Mouse (Mus musculus): ENCODE measurements at regions not wholly inside any gene's neighbourhood (a gene's known extent, or its start where the extent isn't known, plus 50 kb on each side); places are given as distances from the start of the nearest gene placed in this dataset.
"Not testable (repeated sequence)": the region's sequence is repeated elsewhere in the genome, so short reads cannot be mapped to it uniquely, and the experiment has no call there.

DNA sequence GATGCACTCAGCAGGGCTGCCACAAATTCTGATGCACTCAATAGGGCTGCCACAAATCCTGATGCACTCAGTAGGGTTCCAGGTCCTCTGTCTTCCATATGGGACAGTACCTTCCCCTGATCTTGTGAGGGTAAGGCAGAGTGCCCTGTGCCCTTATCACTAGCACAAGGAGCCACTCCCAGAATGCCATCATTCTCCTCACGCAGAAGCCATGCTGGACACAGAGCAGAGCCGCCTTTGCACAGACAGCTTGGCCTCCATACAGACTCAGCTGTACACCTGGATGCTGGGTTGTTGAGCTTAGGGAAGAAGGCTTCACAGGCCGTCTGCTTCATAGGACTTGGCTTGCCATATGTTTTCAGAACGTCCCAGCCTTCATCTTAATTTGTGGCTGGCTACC, 151.3 kb upstream of the A430005L14Rik start:
- no peak for DNase-seq
- intact Hi-C loops (cut with DNase I), result no loop called here

DNA sequence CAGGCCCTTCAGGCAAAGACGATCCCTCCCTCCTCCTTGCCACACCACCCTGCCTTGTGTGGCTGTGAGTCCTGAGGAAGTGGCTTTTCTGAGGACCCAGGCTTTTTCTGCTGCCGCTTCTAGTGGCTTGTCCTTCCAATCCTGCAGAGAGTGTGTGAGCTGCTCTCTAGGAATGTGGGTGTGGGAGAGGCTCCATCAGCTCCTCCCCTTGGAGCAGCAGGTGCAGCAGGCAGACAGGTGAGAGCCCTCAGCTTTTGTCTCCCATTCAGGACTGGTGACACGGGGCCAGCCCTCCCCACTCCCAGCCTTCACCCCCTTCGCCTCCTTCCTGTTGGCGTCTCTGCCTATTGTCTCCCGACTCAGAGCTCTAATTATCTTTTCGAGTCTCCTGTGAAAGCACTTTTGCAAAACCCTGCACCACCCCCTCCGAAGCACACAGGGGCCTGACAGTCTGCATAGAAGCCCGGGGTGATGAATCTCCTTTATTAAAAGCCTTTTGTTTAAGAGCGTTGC, 150.8 kb upstream of the A430005L14Rik start:
- DNase-seq, result no peak
- intact Hi-C loops (cut with DNase I), result no loop called here

- no peak for DNase-seq
- intact Hi-C loops (cut with DNase I), result no loop called here
These were observed 150.1 kb upstream of the A430005L14Rik start for GRCm38 (mm10) chr4:153806820-153807436.

DNA sequence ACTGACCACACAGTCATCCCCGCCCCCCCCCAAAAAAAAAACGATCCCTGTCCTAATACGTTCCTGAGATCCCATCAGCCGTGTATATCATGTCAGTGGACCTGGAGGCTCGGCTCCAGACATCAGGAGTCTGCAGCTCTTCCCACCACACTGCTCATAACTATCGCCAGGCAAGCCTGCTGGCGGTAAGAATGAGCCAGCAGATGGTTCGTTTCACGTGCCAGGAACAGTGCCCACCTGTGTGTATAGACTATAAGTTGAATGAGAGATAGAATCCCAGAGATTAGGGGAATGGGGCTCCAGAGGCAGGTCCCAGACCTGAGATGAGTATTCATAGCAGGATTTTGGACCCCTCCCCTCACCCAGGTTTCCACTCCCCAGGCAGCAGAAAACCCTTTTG, 144.2 kb upstream of the A430005L14Rik start:
- DNase-seq, result no peak
- intact Hi-C loops (cut with DNase I), result no loop called here

DNA sequence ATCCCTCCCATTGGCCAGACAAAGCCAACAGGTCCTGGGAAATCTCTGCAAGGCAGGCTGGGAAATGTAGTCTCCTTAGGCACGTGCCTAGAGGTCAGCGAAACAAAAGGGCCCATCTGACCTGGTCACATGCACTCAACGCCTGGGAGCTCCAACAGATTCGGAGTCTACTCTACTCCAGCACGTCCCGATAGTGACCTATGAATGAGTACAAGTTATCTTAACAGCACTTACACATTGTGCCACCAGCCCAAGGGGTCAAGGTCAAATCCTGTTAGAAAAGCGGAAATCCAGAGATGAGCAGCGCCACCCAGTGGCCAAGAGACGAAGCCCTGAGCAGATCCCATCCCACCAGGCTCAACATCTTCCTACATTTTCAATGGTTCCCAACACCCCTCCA, 129.1 kb upstream of the A430005L14Rik start:
- no peak for DNase-seq
- intact Hi-C loops (cut with DNase I), result no loop called here

DNA sequence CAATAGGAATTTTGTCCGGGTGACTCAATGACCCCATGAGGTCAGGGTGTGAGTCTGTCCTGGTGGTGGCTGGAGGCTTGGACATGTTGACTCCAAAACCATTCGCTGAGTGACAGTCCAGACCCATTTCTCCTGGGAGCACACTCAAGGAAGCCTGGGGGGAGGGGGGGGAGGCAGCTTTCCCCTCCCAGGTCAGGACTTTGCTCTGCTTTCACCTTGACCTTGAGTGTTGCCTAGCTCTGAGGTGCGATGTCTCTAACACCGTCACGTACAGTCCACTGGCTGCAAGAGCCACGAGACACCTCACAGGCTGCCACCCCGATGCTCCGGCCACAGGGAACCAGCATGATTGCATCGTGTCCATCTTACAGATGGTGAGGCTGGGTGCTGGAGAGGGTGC, 127.3 kb upstream of the A430005L14Rik start:
- DNase-seq, result no peak
- intact Hi-C loops (cut with DNase I), result no loop called here

GRCm38 (mm10) chr4:153830491-153830890, 126.5 kb upstream of the A430005L14Rik start:
- intact Hi-C loops (cut with DNase I), result no loop called here
- DNase-seq, result no peak

GRCm38 (mm10) chr4:153831251-153831650, 125.8 kb upstream of the A430005L14Rik start:
- DNase-seq; intact Hi-C loops (cut with DNase I): not testable (repeated sequence)

DNA sequence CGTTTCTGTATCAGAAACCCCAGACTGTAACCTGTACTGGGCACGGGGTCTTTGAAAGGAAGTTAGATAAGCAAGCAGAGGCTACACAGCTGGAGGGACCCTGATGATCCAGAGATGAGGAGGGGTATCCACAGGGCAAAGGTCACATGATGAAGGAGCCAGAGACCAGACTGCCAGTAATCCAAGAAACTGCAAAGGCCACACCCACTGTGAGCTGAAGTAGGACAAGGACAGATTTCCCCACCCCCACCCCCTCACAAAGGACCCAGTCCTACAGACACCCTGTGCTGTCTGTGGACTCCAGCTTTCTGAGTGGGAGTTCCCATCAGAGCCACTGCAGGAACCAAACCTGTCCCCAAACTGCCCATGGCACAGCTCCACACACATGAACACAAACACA, 124.9 kb upstream of the A430005L14Rik start:
- intact Hi-C loops (cut with DNase I), result no loop called here
- DNase-seq, result no peak

- intact Hi-C loops (cut with DNase I), result no loop called here
- no peak for DNase-seq
These were observed 112.3 kb upstream of the A430005L14Rik start for GRCm38 (mm10) chr4:153844766-153845165.

DNA sequence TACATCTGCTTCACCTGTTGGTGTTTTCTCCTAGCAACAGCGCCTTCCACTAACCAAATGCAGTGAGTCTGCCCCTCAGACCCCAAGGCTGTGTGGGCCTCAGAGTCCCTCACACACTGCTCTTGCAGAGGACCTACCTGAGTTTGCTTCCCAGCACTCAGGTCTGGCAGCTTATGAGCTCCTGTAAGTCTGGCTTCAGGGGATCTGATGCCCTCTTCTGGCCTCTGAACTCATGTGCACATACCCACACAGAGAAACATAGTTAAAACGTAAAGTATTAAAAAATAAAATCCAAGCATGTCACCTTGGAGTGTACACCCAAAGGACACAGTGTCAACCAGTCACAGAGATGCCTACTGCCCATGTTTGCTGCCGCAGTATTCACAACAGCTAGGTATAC, 108.8 kb upstream of the A430005L14Rik start:
- DNase-seq, result no peak
- intact Hi-C loops (cut with DNase I), result no loop called here

- DNase-seq, result no peak
- intact Hi-C loops (cut with DNase I), result no loop called here
These were observed 106.9 kb upstream of the A430005L14Rik start for GRCm38 (mm10) chr4:153850186-153850585.

- intact Hi-C loops (cut with DNase I), result no loop called here
- no peak for DNase-seq
These were observed 102.8 kb upstream of the A430005L14Rik start for GRCm38 (mm10) chr4:153854084-153854747.

- DNase-seq, result no peak
These were observed 102.3 kb upstream of the A430005L14Rik start for GRCm38 (mm10) chr4:153854748-153855092.

GRCm38 (mm10) chr4:153861420-153861819, 95.6 kb upstream of the A430005L14Rik start:
- intact Hi-C loops (cut with DNase I), result no loop called here
- DNase-seq, result no peak

More at GRCm38 (mm10) chr4:153854748-153855092, 102.3 kb upstream of the A430005L14Rik start:
- intact Hi-C loops (cut with DNase I), result no loop called here

DNA sequence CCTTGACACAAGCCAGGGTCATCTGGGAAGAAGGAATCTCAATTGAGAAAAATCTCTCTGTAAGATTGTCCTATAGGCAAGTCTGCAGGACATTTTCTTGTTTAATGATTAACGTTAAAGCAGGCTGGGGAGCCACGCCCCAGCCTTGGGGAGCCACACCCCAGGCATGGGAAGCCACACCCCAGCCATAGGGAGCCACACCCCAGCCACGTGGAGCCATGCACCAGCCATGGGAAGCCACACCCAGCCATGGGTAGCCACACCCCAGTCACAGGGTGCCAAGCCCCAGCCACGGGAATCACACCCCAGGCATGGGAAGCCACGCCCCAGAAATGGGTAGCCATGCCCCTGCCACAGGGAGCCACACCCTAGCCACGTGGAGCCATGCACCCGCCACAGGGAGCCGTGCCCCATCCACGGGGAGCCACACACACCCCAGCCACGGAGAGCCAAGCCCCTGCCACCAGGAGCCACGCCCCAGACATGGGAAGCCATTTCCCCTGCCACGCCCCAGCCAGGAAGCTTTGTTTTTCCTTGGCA, 94.8 kb upstream of the A430005L14Rik start:
- intact Hi-C loops (cut with DNase I), result no loop called here
- DNase-seq, result no peak

GRCm38 (mm10) chr4:153872346-153872745, 84.7 kb upstream of the A430005L14Rik start:
- no peak for DNase-seq
- intact Hi-C loops (cut with DNase I), result no loop called here

DNA sequence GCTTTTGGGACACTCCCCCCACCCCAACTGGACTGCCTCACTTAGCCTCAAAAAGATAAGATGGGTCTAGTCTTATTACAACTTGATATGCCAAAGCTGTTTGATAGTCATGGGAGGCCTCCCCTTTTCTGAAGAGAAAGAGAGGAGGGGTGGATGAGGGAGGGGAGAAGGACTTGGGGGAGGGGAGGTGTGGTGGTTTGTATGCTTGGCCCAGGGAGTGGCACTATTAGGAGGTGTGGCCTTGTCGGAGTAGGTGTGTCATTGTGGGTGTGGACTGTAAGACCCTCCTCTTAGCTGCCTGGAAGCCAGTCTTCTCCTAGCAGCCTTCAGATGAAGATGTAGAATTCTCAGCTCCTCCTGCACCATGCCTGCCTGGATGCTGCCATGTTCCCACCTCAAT, 82.0 kb upstream of the A430005L14Rik start:
- DNase-seq; intact Hi-C loops (cut with DNase I): not testable (repeated sequence)

DNA sequence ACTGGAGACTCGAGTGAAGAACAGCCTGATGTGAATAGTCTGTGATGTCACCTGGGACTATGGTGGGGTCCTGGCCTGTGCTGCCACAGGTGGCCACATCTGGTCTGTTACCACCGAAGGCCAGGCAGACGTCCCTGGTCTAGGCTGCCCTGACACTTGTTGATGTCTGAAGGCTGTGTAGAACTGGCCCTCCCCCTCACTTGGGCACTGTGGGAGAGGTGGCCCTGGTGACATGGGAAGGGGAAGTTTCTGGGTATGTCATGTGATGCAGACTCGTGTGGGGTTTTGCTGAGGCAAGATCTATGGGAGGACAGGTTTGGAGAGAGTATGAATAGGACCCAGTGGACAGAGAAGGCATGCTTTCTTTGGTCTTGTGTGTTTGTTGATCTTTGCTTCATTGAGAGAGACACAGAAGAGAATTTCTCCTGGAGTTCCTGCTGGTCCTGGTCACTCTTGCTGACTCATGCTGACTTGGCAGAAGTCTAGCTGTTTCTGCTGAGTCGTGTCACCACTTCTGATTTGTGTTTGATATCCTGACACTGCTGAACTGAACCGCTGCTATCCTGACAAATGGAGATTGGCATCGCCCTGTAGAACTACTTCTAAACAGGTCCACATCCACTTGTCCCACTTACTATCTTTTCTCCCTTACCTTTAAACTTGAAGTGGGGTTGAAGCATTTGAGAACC, 79.9 kb upstream of the A430005L14Rik start:
- intact Hi-C loops (cut with DNase I), result no loop called here
- DNase-seq, result no peak

- intact Hi-C loops (cut with DNase I), result no loop called here
- DNase-seq, result no peak
These were observed 74.0 kb upstream of the A430005L14Rik start for GRCm38 (mm10) chr4:153883057-153883456.

DNA sequence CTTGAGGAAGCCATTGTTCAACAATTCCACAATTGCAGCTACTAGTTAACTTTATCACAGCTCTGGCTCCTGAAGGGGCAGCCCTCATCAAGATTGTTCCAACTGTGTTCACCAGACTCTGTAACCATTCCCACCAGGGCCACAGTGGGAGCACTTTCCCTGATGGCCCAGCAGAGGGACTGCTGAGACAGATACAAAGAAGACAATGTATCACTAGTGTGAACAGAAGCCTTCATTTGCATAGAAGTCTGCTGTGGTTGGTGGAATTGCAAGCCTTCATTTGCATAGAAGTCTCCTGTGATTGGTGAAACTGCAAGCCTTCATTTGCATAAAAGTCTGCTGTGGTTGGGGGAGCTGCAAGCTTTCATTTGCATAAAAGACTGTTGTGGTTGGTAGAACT, 73.0 kb upstream of the A430005L14Rik start:
- DNase-seq, result no peak
- intact Hi-C loops (cut with DNase I), result no loop called here

GRCm38 (mm10) chr4:153885836-153886235, 71.2 kb upstream of the A430005L14Rik start:
- intact Hi-C loops (cut with DNase I), result no loop called here
- DNase-seq, result no peak
